Mouse (Mus musculus): Measurements from ENCODE around the gene Tardbp.

The Tardbp gene

GRCm38 (mm10) chr4:148639455-148639854 is 12.6 kb upstream of the Tardbp start:
- DNase-seq (ENCODE audit: low spot score): no peak

DNA sequence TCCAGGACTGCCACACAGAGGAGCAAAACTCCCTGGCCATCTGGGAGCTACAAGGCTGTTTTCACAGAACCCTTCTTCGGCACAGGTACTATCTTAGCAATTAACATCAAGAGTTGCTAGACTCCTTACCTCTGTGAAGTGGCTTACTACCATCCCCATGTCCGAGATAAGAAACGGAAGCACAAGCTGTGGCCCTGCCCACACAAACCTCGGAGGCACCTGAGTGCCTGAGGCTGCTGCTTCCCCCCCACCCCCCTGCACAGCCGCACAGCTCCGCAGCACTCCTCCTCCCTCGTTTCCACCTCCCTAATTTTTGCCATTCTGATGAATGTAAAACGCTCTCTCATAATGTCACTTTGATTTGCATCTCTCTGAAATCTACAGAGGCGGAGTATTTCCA is 11.5 kb upstream of the Tardbp start:
- DNase-seq (ENCODE audit: low spot score): no peak

DNA sequence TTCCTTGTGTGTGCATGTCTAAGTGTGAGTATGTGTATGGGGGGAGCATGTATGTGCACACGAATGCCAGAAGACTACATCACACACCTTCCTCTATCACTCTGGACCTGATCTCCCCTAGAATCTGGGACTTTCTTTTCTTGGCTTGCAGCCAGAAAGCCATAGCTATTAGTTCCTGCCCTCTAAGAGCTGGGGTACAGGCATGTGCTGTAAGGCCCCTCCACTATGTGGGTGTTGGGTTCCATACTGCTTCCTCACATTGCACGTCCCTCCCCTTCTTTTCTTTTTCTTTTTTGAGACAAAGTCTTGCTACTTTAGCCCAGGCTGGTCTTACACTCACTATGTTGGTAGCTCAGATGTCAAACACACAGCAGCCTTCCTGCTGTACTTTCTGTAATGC is 8.5 kb upstream of the Tardbp start:
- DNase-seq (ENCODE audit: low spot score): no peak

DNA sequence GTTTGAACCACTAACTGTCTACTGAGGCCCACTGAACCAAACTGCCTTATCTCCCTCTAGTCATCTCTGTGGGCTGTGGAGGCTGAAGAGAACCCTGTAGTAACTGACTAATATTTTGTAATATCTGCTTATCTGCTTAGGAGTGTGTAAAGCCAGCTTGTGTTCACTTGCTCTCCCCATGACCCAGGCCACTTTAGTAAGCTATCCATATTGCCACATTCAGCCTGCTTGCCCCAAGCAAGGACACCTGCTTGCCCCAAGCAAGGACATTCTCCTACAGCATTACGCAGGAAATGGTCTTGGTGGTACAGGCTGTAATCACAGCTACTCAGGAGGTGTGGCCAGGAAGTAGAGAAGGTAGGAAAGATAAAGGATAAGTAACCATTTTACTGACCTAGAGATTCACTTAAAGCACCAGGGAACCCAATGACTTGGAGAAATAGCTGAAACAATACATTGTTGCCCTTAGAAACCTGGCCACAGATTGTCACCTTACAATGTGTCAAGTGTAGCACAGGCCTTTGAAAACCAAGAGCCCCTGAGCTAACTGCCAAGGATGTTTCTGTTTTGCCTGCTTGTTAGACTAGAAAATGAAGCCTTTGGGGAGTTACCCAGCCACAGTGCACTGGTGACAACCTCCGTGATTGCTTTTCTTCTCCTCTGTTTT is 6.7 kb upstream of the Tardbp start:
- no peak for DNase-seq (ENCODE audit: low spot score)

DNA sequence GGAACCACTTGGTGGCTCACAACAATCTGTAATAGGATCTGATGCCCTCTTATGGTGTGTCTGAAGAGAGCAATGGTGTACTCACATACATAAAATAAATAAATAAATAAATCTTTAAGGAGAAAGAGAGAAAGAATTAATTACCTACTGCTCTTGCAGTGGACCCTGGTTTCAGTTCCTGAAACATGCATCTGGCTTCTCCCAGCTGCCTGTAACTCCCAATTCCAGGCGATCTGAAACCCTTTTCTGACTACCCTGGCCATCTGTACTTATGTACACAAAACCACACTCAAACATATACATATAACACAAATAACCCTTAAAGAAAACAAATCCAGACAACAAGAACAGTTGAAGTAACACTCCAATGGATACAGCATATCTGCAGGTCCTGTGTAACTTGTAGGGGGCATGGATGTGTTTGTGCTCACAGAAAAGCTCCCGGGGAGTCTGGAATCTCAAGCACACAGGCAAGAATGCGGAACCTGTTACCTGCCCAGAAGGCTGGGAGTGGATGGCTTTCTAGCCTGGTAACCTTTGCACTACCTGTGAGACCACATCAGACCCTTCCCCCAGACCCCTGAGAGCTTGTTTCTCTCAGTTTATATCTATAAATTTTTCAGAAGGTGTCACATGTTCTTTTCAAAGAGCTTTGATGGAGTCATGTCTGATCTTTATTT is 5.3 kb upstream of the Tardbp start:
- DNase-seq (ENCODE audit: low spot score): no peak

GRCm38 (mm10) chr4:148627246-148627645 is 427 bp upstream of the Tardbp start:
- DNase-seq (ENCODE audit: low spot score): no peak

DNA sequence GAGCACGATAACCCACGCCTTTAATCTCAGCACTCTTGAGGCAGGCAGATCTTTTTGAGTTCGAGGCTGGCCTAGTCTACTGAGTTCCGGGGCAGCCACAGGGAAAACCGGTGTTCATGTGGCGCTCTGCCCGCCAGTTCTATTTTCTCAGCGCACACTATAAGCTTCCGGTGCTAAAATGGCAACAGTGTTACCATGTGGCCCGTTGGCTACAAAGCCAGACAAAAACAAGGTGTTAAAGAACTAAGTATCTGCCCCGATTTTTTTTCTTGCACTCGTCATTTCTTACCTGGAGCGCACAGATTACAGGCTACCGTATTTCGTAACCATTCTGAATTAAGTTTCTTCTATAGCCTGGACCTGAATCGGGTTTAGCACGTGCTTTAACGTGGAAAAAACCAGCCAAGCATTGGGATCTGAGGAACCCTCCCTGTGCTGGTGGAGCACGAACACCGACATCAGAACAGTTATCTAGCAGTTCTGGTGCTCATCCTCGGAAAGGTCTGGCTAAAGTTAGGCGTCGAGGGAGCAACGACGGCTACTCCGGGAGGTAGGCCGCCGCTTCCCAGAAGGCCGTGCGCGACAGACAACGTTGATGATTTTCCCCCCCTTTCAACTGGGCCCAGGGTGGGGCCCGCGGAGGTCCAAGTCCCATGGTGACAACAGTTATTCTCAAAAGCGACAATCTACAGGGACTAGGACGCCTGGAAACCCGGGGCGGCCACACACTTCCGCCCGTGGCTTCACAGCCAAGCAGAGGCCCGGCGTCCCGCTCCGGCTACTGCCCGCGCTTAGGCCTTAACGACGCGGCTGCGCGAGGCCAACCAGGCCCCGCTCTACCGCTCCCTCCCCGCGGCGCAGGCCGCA is 830 bp downstream of the Tardbp start:
- DNase-seq (ENCODE audit: low spot score): no peak

- no peak for DNase-seq (ENCODE audit: low spot score)
Observed at GRCm38 (mm10) chr4:148625010-148625409, 1.8 kb downstream of the Tardbp start.

DNA sequence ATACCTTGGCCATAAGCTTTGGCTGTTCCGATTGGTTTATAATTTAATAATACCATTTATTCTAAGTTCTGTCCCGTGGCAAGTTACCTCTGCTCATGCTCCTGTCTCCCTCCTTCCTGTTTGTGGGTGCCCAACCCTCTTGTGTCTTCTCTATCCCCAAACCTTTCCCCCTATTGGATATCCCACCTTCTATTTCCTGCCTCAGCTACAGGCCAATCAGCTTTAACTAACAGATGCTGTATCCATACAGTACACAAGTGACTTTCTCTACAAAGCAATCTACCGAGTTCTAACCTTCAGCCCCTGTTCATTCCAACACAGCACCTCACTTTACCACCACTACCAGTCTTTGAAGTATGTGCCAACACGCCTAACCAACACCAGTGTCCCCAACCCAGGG is 3.2 kb downstream of the Tardbp start:
- no peak for DNase-seq (ENCODE audit: low spot score)

- no peak for DNase-seq (ENCODE audit: low spot score)
Observed at GRCm38 (mm10) chr4:148622485-148622884, 4.3 kb downstream of the Tardbp start.

- no peak for DNase-seq (ENCODE audit: low spot score)
Observed at GRCm38 (mm10) chr4:148620718-148621117, 6.1 kb downstream of the Tardbp start.

- no peak for DNase-seq (ENCODE audit: low spot score)
Observed at GRCm38 (mm10) chr4:148619805-148620204, 7.0 kb downstream of the Tardbp start.

GRCm38 (mm10) chr4:148613738-148614137 is 13.1 kb downstream of the Tardbp start:
- DNase-seq (ENCODE audit: low spot score): no peak

DNA sequence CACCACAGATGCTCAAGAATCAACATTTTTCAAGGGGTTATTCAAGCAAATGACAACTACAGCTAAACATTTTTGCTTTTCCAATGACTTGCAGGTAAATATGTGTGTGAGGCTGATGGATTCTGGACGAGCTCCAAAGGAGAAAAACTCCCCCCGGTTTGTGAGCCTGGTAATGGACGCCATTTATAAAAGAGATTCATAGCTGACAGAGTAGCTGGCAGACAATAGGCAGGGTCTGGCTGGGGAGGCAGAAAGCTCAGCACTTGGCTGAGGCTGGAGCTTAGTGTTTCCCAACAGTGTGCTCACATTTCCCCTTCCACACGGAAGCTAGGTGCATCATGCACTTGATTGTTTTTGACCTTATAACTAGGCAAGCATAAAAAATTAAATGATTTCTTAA is 14.3 kb downstream of the Tardbp start:
- no peak for DNase-seq (ENCODE audit: low spot score)

- no peak for DNase-seq (ENCODE audit: low spot score)
Observed at GRCm38 (mm10) chr4:148610631-148611364, 16.0 kb downstream of the Tardbp start.

- no peak for DNase-seq (ENCODE audit: low spot score)
Observed at GRCm38 (mm10) chr4:148609805-148610204, 17.0 kb downstream of the Tardbp start.

DNA sequence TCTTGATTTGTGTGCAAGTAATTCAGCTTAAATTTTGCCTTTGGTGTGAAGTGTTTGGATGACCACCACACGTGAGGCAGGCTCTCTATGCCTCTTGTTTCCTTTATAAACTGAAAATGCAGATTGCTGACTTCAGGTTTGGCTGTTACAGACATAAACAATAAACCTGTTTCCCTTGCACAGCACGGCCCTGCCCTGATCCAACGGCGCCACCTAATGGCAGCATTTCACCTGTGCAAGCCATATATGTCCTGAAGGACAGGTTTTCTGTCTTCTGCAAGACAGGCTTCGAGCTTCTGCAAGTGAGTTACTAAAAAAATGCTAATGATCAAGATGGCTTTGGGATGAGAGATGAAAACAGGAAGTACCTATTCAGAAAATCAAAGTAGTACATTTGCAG is 19.1 kb downstream of the Tardbp start:
- peak; percentile 79 for DNase-seq (ENCODE audit: low spot score)

DNA sequence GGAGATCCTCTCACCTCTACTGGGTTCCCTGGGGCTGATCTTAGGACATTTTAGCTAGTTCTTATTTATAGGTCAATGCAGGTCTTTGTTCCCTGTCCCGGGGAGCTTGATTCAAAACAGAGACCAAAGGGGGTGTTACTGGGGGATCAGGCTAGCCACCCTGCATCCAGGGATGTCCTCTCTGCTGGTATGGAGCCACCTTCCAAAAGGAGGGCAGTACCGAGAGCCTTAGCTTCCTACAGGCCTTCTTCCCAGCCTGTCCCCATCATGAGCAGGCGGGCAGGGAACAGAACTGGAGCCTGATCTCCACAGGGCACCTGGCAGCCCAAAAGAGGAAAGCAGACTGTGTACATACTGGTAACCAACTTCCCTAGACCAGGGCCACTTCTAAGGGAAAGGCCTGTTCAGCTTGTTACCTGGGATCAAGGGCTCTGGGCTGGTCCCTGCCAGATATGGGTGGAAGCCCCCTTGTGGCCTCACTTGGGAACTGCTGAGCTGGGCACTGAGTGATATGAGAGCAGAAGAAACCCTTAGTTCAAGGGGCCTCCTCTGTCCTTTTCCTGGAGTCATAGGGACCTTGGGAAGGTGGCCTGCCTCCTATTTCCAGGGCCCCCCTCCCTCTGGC is 22.2 kb downstream of the Tardbp start:
- DNase-seq (ENCODE audit: low spot score): peak; percentile 65

DNA sequence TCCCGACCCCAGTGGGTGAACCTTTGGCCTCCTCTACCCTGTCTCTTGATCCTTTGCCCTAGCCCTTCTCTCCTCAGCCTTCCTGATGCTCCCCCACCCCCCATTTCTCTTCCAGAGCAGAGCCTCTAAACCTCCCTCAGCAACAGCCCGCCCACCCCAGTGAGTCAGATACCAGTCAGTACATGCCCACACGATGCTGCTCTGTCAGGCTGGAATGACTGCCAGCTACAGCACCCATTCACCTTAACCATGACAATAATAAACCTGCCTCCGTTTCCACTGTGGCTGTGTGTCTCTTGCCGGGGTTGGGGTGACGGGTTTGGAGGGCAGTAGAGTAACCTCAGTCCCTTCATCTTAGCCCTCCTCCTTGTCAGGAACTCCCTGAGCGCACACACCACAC is 22.7 kb downstream of the Tardbp start:
- DNase-seq (ENCODE audit: low spot score): peak; percentile 60

- DNase-seq (ENCODE audit: low spot score): no peak
Observed at GRCm38 (mm10) chr4:148603376-148604139, 23.3 kb downstream of the Tardbp start.

Measured in layer of hippocampus, adult 11-12 months (tissue).